Mouse (Mus musculus) ovary, postnatal 14 days (tissue): ENCODE measurements around the gene Cntd1.

Experiments
- DNase-seq: peaks from one replicate; pipeline ENCODE4 v3.0.0; 2022; ENCODE audit warnings: low spot score

Gene Cntd1

GRCm38 (mm10) chr11:101255826-101256775, 22.7 kb upstream of the Cntd1 start:
- no peak for DNase-seq

DNA sequence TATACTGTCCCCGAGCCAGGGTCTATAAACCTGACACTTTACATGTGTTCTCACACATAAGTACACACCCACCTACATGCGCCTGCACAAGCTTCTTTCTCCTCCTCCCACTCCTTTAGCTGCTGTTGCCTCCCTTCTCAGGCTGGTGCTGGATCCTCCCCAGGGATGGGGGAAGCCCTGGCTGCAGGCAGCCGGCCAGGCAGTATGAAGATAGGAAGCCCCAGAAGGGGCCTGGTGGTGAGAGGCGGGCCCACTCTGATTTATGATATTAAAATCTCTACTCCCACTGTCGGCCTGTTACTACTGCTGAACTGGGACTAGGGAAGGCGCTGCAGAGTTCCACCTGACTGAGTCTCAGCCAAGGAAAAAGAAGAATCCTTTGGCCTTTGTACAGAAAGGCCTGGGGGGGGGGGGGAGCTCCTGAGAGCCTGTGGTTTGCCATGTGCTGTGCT, 19.5 kb upstream of the Cntd1 start:
- DNase-seq = peak; percentile 68

GRCm38 (mm10) chr11:101259948-101260825, 18.6 kb upstream of the Cntd1 start, which contains the start of gene Wnk4:
TSS of gene Wnk4 (plus strand) at chr11:101260567.
- peak; percentile 58 for DNase-seq

- DNase-seq = no peak
Measured at GRCm38 (mm10) chr11:101260826-101261380, 17.9 kb upstream of the Cntd1 start.

DNA sequence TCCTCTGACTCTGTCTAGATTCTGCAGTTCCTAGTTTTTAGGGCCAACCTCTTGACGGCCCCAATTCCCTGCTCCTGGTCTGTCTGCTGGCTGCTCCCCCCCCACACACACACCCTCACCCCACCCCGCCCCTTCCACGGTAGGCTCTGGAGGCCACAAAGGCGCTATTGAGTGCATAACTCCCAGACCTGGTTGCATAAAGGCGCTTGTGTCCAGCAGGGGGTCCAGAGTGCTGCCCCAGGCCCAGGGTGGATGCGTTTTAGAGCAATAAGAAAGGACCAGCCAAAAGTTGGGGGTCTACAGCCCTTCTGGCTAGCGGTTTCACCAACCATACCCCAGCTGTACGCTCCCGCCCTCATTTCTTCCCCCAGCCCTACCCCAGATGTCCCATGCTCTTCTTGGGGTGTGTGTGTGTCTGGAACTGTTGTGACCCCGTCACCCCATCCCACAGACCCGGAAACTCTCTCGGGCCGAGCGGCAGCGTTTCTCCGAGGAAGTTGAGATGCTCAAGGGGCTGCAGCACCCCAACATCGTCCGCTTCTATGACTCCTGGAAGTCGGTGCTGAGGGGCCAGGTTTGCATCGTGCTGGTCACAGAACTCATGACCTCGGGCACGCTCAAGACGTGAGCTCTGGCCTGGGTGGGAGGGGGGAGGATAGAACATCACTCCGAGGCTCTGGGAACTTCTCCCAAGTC, 16.4 kb upstream of the Cntd1 start:
- no peak for DNase-seq

DNA sequence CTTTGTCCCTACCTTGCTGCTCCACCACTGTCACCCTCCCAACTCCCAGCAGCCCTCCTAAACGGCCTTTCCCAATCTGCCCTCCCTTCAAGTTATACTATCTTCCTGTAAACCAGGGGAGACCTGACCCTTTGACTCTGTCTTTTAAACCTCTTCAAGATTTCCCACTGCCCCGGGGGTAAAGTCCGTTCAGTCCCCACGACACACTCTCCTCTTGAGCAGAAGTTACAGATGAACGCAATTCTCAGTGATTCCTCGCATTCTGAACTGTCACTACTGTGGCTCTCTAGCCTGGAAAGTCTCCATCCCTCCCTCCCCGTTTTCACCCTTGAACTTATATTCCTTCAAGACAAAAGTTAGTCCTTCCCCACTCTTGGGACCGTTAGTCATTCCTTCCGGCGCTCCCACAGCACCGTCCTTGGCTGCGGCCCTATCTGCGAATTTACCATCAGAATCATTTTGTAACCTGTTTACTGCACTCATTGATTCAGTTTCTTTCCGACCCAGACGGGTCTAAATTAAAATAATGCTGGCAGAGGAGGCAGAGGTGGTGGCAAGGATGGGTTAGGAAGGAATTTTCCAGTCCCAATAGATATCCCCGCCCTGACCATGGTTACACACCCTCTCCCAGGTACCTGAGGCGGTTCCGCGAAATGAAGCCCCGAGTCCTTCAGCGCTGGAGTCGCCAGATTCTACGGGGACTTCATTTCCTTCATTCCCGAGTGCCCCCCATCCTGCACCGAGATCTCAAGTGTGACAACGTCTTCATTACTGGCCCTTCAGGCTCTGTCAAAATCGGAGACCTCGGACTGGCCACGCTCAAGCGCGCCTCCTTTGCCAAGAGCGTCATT, 15.4 kb upstream of the Cntd1 start:
- no peak for DNase-seq

GRCm38 (mm10) chr11:101263989-101264280, 14.9 kb upstream of the Cntd1 start:
- no peak for DNase-seq

DNA sequence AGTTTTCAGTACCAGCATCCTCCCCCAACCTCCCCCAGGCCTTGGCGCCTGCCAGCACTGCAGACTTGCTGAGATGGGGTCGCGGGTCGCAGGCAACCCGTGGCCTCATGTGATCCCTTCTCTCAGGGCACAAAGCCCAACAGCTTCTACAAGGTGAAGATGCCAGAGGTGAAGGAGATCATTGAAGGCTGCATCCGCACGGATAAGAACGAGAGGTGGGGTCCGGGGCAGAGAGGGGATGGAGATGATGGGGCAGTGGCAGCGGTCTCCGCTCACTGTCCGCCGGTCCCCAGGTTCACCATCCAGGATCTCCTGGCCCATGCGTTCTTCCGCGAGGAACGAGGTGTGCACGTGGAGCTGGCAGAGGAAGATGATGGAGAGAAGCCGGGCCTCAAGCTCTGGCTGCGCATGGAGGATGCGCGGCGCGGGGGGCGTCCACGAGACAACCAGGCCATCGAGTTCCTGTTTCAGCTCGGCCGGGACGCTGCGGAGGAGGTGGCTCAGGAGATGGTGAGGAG, 13.8 kb upstream of the Cntd1 start:
- DNase-seq = no peak

DNA sequence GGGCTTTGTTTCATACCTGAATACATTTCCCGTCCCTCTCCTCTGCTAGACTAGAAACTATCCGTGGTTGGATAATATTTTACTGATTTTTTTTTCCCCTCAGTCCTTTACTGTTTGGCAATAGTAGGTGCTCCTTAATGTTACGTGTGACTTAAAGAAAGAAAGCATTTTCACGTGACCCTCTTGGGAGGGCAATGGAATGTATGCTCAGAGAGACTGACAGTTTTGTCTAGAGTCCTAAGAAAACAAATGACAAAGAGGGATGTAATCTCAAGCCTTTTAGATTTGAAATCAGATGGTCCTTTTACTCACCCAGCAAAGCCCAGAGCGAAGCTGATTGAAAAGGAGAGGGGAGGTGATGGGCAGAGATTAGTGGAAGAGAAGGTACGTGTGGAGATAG, 12.9 kb upstream of the Cntd1 start:
- DNase-seq = no peak

GRCm38 (mm10) chr11:101269577-101270116, 9.2 kb upstream of the Cntd1 start:
- DNase-seq = no peak

DNA sequence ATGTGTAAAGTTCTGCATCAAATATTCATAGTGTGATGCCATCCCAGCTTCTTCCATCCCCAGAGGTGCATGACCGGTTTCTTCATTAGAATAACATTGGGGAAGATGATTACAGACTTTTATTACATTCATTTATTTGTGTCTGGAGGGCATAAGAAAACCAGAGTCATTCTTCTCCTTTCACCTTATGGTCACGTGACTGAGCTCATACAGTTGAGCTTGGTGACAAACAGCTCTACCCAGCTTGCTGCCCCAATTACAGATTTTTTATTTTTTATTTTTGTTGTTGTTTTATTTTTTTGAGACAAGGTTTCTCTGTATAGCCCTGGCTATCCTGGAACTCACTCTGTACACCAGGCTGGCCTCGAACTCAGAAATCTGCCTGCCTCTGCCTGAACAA, 6.4 kb upstream of the Cntd1 start:
- DNase-seq = no peak

DNA sequence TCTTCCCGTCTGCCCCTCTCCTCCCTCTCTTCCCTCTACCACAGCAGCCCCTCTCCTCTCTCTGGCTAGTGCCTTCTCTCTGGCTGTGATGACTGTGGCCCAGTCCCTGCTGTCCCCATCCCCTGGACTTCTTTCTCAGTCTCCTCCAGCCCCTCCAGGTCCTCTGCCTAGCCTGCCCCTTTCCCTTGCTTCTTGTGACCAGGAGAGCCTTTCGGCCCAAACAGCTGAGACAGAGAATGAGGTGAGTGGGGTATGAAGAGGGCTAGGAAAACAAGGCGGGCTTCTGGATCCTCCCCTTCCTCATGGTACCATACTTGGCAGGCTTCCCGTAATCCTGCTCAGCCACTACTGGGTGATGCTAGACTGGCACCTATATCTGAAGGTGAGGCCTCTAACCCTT, 3.5 kb upstream of the Cntd1 start:
- DNase-seq = no peak

DNA sequence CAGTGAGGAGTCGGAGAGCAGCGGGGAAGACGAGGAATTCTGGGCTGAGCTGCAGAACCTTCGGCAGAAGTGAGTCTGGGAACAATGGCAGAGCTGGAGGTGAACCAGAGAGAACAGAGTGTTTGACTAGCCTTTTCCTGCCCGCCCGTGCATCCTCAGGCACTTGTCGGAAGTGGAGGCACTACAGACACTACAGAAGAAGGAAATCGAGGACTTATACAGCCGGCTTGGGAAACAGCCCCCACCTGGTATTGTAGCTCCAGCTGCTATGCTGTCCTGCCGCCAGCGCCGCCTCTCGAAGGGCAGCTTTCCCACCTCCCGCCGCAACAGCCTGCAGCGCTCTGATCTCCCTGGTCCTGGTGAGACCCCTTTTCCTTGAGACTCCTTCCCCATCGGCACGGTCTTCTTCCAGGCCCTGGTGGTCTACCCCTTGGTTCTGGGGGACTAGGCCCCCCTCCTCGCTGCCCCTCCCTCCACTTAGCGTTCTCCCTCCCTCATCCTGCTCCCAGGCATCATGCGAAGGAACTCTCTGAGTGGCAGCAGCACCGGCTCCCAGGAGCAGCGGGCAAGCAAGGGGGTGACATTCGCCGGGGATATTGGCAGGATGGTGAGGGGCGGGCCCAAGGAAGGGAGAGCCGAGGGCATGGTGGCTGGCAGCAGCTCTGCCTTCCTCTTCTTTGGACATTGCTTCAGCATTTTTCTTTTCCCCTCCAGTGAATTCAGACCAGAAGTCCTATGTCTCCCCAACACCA, 2.3 kb upstream of the Cntd1 start:
- no peak for DNase-seq

DNA sequence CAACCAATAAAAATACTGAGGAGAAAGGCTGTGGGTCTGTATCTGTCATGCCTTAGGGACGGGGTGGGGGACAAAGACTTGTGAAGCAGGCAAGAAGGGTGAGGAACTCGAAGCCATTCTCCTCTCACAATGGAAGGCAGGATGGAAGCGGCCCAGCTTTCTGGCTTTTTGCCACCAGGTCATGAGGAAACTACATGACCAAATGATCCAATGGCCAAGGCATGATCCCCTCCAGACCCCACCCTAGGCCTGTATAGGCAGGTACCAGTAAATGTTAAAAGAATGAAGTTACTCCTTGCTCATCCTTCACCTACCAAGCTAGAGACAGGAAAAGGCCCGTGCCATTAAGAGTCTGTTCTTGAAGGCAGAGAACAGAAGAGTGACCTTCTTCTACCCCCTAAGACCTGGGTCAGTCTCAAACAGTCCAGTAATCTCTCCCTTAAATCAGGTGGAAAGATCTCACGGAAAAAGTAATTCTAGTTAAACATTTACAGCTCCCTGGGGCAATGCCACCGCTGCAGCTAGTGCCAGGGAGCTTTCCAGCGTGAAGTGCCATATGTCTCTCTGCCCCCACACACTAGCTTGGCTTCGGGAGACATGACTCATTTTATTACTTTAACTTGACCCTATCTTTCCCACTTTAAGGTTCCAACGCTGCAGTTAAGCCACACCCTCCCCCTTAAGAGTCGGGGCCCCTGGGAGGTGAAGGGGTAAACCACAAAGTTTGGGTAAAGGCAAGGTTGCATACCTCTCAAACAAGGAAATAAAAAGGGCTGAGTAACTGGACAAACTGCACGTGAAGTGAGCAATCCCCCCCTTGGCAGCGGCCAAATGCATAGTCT, 1.2 kb upstream of the Cntd1 start:
- DNase-seq = no peak

DNA sequence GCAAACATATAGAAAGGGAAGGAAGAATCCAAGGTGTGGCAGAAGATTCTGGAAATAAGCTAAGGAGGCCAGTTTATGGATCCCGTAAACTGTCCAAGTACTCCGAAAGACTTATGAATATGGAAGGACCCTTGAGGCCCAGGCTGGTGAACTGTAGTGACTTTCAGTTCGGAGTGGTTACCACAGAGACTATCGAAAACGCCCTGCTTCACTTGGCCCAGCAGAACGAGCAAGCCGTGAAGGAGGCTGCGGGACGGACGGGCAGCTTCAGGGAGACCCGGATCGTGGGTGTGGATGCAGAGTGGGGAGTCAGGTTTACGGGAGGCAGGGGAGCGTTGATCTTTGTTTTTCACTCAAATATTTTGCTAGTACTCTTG, 369 bp downstream of the Cntd1 start:
- no peak for DNase-seq

DNA sequence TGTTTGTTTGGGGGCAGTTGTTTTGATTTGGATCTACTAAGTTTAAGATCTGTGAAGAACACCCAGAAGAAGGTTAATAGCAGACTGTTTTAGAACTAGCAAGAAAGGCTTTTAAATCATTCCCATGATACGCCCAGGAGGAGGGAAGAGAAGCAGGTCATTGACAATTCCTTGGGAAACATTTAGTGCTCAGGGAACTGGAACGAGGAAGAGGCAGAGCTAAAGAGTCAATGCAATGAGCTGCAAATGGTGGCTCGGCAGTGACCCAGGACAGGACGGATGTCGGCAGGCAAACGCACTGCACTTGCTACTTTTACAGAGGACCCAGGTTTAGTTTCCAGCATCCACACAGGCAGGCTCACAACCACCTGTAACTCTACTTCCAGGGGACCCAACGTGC, 2.0 kb downstream of the Cntd1 start:
- no peak for DNase-seq

DNA sequence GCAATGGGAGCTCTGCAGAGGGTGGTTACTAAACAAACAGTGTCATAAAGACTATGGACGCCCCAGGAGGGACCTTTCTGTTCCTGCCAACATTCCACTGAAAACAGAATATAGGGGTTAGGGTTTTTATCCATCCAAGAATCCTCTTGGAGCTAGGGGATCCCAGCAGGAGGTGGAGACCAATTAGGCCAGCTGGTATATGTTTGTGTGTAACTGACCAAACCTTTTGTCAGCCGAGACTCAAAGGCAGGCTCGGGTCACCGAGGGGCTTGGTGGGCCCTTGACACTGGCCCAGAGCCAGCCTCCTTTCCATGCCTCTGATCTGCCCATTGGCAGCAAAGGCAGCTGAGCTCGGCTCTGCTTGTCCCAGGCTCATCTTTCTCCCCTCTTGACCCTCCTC, 4.1 kb downstream of the Cntd1 start:
- no peak for DNase-seq

- DNase-seq = no peak
Measured at GRCm38 (mm10) chr11:101283805-101284204, 5.0 kb downstream of the Cntd1 start.

- DNase-seq = no peak
Measured at GRCm38 (mm10) chr11:101287306-101287705, 8.5 kb downstream of the Cntd1 start.
